Mouse (Mus musculus) lung, embryonic 16.5 days (tissue): ENCODE measurements around the gene Ntf3. TPM values are rescaled to one million over a fixed set of nuclear protein-coding genes. Genes with fewer than 3 reads are reported as not detected.

Experiments used
- ATAC-seq: fragments of 200-750 bp; cut with Nextera tagmentation; 2 replicates; pipeline ENCODE4 v1.8.0; 2017; ENCODE audit warnings: low read depth, mild to moderate bottlenecking, moderate library complexity
- H3K27ac ChIP-seq: fragments of 300-500 bp; sonication (generic); 2 replicates; pipeline ENCODE4 v1.5.1; 2014; ENCODE audit warnings: mild to moderate bottlenecking, control low read depth, low read length
- H3K27me3 ChIP-seq: fragments of 300-500 bp; sonication (generic); 2 replicates; pipeline ENCODE4 v1.6.1; 2014; ENCODE audit warnings: low read depth, low read length, mixed read lengths; ENCODE audit not compliant: control insufficient read depth, insufficient read depth
- H3K36me3 ChIP-seq: fragments of 300-500 bp; sonication (generic); 2 replicates; pipeline ENCODE4 v1.6.1; 2014; ENCODE audit warnings: low read length; ENCODE audit not compliant: control insufficient read depth, insufficient read depth
- H3K4me1 ChIP-seq: fragments of 300-500 bp; sonication (generic); replicated peaks from 2 replicates; pipeline ENCODE4 v1.6.1; 2014; ENCODE audit warnings: low read length, mixed read lengths; ENCODE audit not compliant: control insufficient read depth, insufficient read depth
- H3K4me2 ChIP-seq: fragments of 300-500 bp; sonication (generic); 2 replicates; pipeline ENCODE4 v1.6.1; 2014; ENCODE audit warnings: low read depth, low read length, control low read depth
- H3K4me3 ChIP-seq: fragments of 300-500 bp; sonication (generic); 2 replicates; pipeline ENCODE4 v1.5.1; 2014; ENCODE audit warnings: mild to moderate bottlenecking, low read length, control low read depth
- H3K9ac ChIP-seq: fragments of 300-500 bp; sonication (generic); 2 replicates; pipeline ENCODE4 v1.6.1; 2014; ENCODE audit warnings: low read length, control low read depth
- H3K9me3 ChIP-seq: fragments of 300-500 bp; sonication (generic); 2 replicates; pipeline ENCODE4 v1.6.1; 2016; ENCODE audit warnings: low read length; ENCODE audit not compliant: control insufficient read depth
- WGBS: fragments of 180-500 bp; shearing (Covaris S2); extraction: QIAGEN DNeasy Blood & Tissue Kit; methylation state at CpG from one replicate; pipeline ENCODE4 v1.1.7; 2014; 5-methylcytosine and 5-hydroxymethylcytosine counted together
- polyA plus RNA-seq: library from polyadenylated mRNA; unstranded; fragments of >200 nt; fragmentation: Nextera tagmentation; extraction: Ambion mirVana; gene quantifications from 2 replicates; pipeline ENCODE4 v1.2.1, GENCODE M21; 2015

Gene Ntf3
- polyA plus RNA-seq, 1 experiment from 2014 or later: 3.7 TPM

DNA sequence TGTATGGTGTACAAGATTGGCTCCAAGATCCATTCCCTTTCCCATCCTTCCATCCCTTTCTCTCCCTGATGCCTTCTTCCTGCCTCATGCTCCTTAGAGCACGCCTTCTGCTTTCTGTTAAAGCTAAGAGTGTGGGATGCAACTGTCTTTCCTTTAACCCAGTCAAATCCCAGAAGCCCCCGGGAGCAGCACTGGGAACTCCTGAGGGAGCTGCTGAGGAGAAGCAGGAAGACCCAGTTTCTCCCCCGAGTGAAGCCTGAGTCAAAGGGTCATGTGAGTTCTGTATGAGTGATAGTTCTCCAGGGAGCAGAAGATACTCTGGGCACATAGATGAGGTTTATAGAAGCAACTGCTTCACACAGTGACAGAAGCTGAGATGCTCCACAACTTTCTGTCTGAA, 109.0 kb downstream of the Ntf3 start:
- Histone ChIP-seq H3K36me3 (no peaks in the 10 kb centered on the region), H3K27me3 (no peaks in the 10 kb centered on the region), H3K4me3 (no peak overlapping the region), H3K27ac (no peak overlapping the region), H3K4me2 (no peak overlapping the region), H3K4me1 (no peaks in the 10 kb centered on the region), H3K9me3 (no peaks in the 10 kb centered on the region), H3K9ac (no peak overlapping the region)
- 70% methylated on average over 3 of the region's 3 CpGs for WGBS
- no peak for ATAC-seq

DNA sequence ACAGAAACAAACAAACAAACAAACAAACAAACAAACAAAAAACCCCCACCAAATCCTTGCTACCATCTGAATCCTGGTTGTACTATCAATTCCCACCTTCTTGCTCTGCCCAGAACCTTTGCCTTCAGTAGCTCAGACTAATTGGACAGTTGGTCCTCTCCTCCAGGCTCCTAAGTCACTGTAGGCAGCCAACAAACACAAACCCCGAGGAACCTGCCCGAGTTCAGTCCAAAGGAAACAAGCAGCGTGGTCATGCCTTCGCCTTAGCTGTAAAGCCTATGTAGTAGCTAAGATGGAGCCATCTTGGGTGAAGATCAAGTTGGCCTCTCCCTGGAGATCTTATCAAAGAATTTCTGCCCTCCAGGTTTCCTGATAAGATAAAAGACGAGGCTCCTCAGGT, 113.6 kb downstream of the Ntf3 start:
- Histone ChIP-seq H3K27me3 (no peaks in the 10 kb centered on the region), H3K9ac (no peak overlapping the region), H3K9me3 (no peaks in the 10 kb centered on the region), H3K4me3 (no peak overlapping the region), H3K36me3 (no peaks in the 10 kb centered on the region), H3K4me2 (no peak overlapping the region), H3K4me1 (no peaks in the 10 kb centered on the region), H3K27ac (no peak overlapping the region)
- ATAC-seq: no peak
- 54% methylated on average over 5 of the region's 5 CpGs for WGBS
